In the genomic region with DNA sequence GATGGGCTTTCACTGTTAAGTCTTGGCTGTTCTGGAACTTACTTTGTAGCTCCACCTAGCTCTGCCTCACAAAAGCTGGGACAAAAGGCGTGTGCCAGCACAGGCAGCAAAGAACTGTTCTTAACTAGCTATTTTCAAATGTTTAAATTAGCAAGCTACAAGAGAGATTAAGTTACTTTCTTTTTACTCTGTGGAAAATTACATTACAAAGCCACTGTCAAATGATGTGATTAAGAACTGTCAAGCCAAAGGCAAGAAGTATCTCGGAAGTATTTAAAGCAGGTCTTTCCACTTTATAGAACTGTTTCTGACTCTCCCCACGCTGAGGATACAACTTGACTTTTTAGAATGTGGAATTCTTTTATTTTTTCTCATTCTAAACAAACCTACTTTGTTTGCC, we compare ENCODE assay signal across 27 mouse cellular contexts.
"Had no signal": no experiment of that assay in that cellular context is flagged by ENCODE, and none has a peak within 500 bp of the region (broad histone marks: within the 10 kb centered on the region; RNA-seq: fewer than 3 reads in every experiment).

No protein-coding gene starts in this region.

- H3K4me2 ChIP-seq: heart, embryonic 13.5 days; heart, embryonic 15.5 days; hindbrain, embryonic 13.5 days; hindbrain, embryonic 15.5 days; intestine, embryonic 15.5 days; limb, embryonic 12.5 days; liver, embryonic 11.5 days; liver, embryonic 13.5 days; liver, embryonic 15.5 days had no signal

- H3K9me3 ChIP-seq: heart, embryonic 10.5 days; heart, embryonic 13.5 days; heart, embryonic 15.5 days; hindbrain, embryonic 13.5 days; hindbrain, embryonic 15.5 days; intestine, embryonic 15.5 days; limb, embryonic 10.5 days; limb, embryonic 12.5 days; liver, embryonic 13.5 days; liver, embryonic 15.5 days had no signal

- DNase-seq: gastrocnemius, adult 2 months; gastrocnemius, postnatal 10 days; gastrocnemius, postnatal 25 days; heart, adult 18-20 months; heart, postnatal 14 days; heart, postnatal 36 days; kidney, adult 18-20 months; kidney, adult 8-10 months; kidney, postnatal 10 days; kidney, postnatal 25 days; kidney, postnatal 4 days; liver; liver, embryonic 13.5 days had no signal

- H3K27ac ChIP-seq: gastrocnemius, adult 2 months; heart, embryonic 10.5 days; heart, embryonic 13.5 days; heart, embryonic 15.5 days; hindbrain, embryonic 13.5 days; hindbrain, embryonic 15.5 days; intestine, embryonic 15.5 days; layer of hippocampus, adult 2 months; left cerebral cortex, adult 2 months; limb, embryonic 10.5 days; limb, embryonic 12.5 days; liver, embryonic 13.5 days; liver, embryonic 15.5 days had no signal

- H3K9ac ChIP-seq: heart, embryonic 13.5 days; heart, embryonic 15.5 days; hindbrain, embryonic 13.5 days; hindbrain, embryonic 15.5 days; intestine, embryonic 15.5 days; limb, embryonic 12.5 days; liver, embryonic 13.5 days; liver, embryonic 15.5 days had no signal

- H3K27me3 ChIP-seq: heart, embryonic 15.5 days; hindbrain, embryonic 13.5 days; hindbrain, embryonic 15.5 days; intestine, embryonic 15.5 days; limb, embryonic 12.5 days; liver, embryonic 13.5 days; liver, embryonic 15.5 days had no signal

- H3K4me3 ChIP-seq: gastrocnemius, adult 2 months; heart, embryonic 10.5 days; heart, embryonic 13.5 days; heart, embryonic 15.5 days; hindbrain, embryonic 13.5 days; hindbrain, embryonic 15.5 days; intestine, embryonic 15.5 days; layer of hippocampus, adult 2 months; left cerebral cortex, adult 2 months; limb, embryonic 10.5 days; limb, embryonic 12.5 days; liver, embryonic 13.5 days; liver, embryonic 15.5 days had no signal

- ATAC-seq: inflammation-experienced regulatory T-cells, adult 6 months; intestine, embryonic 15.5 days; intestine, postnatal 0 days had no signal

- H3K36me3 ChIP-seq: heart, embryonic 10.5 days; heart, embryonic 13.5 days; heart, embryonic 15.5 days; hindbrain, embryonic 13.5 days; hindbrain, embryonic 15.5 days; intestine, embryonic 15.5 days; limb, embryonic 10.5 days; limb, embryonic 12.5 days; liver, embryonic 13.5 days; liver, embryonic 15.5 days had no signal

- H3K4me1 ChIP-seq: heart, embryonic 10.5 days; heart, embryonic 13.5 days; heart, embryonic 15.5 days; hindbrain, embryonic 13.5 days; hindbrain, embryonic 15.5 days; intestine, embryonic 15.5 days; limb, embryonic 12.5 days; liver, embryonic 13.5 days; liver, embryonic 15.5 days had no signal
